Mouse (Mus musculus): ENCODE measurements around the gene Trpc4ap.

DNA sequence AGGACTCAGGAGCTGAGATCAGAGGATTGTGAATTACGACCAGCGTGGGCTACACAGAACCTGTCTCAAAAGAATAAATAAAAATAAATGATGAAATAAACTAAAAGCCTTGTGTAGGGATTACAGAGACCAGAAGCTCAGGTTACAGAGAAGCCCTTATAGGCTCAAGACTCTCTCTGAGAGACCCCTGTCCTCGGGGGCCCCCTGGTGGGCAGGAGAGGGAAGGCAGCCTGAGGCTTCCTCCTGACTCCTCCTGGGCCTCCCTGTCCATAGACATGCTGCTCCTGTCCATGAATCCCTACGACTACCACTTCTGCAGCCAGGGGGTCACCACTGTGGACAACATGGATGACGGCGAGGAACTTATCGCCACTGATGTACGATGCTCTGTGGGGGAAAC, 72.4 kb downstream of the Trpc4ap start:
- TF ChIP-seq CTCF (IDR thresholded peaks at IDR 0.05; ENCODE audit: borderline replicate concordance, insufficient read depth, low read depth, low read length), result peak; percentile 85
- no peak for TF ChIP-seq POLR2A (IDR thresholded peaks at IDR 0.05; ENCODE audit: borderline replicate concordance, insufficient read depth, low read length)
